Mouse (Mus musculus): ENCODE results near the gene Thoc5. TPM values are rescaled to one million over a fixed set of nuclear protein-coding genes. Genes with fewer than 3 reads are reported as not detected.

The Thoc5 gene
- polyA plus RNA-seq, 1 experiment from 2014 or later: 53.6 TPM

DNA sequence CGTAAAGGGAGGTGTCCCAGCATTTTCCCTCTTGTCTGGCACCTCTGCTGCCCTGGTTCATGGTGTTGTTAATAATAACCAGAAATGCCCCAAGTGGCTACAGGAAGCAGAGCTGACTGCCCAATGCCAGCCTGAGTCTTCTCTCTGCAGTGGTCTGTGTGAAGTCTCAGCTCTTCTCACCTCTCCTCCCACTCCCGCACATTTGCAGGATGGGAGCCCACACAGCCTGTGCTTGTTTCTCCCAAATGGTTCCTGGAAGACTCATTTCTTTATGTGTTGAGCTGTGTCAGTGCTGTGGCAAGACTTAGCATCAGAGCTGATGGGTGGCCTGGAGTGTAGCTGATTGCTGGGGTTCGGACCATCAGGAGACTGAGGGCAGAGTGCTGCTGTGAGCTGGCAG is 32.1 kb downstream of the Thoc5 start:
- Histone ChIP-seq H3K9ac (no peak overlapping the region), H3K4me3 (no peak overlapping the region), H3K4me2 (replicated peaks) (no peak overlapping the region), H3K27me3 (replicated peaks) (no peaks in the 10 kb centered on the region), H3K4me1 (peaks cover 6% of the 10 kb centered on the region), H3K9me3 (no peaks in the 10 kb centered on the region), H3K27ac (no peak overlapping the region), H3K36me3 (peaks cover 85% of the 10 kb centered on the region)
- no peak for ATAC-seq (ENCODE audit: low FRiP score, low read depth)
- 90% methylated on average over 3 of the region's 3 CpGs for WGBS

DNA sequence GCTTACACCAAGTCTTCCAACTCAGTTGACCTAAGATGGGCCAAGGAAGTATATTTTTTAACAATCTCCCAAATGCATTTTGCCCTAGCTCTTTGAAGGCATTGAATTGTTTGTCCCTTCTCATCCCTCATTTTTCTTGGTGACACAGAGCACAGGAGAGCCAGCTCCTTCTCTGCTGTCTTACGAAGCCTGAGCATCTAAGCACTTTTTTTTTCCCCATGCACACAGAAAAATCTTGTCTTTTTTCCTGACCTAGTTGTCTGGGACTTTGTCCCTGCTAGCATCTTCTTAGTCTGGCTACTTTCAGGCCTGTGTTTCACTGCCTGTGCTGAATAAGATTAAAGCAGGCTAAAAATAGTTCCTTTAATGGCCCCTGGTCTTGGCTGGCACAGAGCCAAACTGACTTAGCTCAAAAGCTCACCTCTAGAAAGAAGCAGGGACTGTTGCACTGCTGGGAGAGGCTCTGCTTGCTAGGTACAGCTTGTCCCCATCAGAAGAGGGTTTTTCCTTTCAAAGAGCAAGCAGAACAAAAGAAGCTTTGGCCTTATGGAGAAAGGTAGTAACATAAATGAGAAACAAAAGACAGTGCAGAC is 36.0 kb downstream of the Thoc5 start:
- Histone ChIP-seq H3K9me3 (no peaks in the 10 kb centered on the region), H3K27ac (no peak overlapping the region), H3K4me1 (peaks cover 6% of the 10 kb centered on the region), H3K9ac (0 out of 2 replicates have a peak overlapping the region, but pooled peaks have one; percentile 17), H3K4me2 (replicated peaks) (no peak overlapping the region), H3K36me3 (peaks cover 48% of the 10 kb centered on the region), H3K27me3 (replicated peaks) (no peaks in the 10 kb centered on the region), H3K4me3 (no peak overlapping the region)
- WGBS: 73% methylated on average over 1 of the region's 1 CpGs
- no peak for ATAC-seq (ENCODE audit: low FRiP score, low read depth)

DNA sequence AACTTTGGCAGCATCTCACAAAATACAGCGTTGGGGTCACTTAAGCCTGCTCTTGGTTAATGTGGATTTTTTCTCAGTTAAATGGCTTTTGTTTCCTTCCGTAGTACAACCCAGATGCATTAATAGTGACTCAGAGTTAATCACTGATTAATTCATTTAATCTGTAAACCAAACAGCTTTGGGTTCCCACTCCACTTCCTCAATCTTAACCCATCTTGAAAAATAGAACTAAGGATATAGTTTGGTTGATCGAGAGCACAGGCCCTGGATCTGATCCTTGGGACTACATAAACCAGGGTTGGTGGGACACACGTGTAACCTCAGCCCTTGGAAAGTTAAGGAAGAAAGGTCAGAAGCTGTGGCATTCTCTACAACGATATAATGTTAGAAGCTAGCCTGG is 41.1 kb downstream of the Thoc5 start:
- no peak overlapping the region for H3K27ac ChIP-seq
- WGBS: 89% methylated on average over 5 of the region's 5 CpGs
- no peak overlapping the region for H3K9ac ChIP-seq
- H3K4me1 ChIP-seq: peaks cover under 1% of the 10 kb centered on the region; the same call in 1 of the 2 replicates
- no peak for ATAC-seq (ENCODE audit: low FRiP score, low read depth)
- H3K4me3 ChIP-seq: no peak overlapping the region
- H3K9me3 ChIP-seq: no peaks in the 10 kb centered on the region
- H3K4me2 ChIP-seq (replicated peaks): no peak overlapping the region
- no peaks in the 10 kb centered on the region for H3K27me3 ChIP-seq (replicated peaks)
- peaks cover 7% of the 10 kb centered on the region for H3K36me3 ChIP-seq

- H3K9me3 ChIP-seq: no peaks in the 10 kb centered on the region
- peak overlapping the region; percentile 69; the same call in 1 of the 2 replicates for H3K9ac ChIP-seq
- H3K4me2 ChIP-seq (replicated peaks): peak overlapping the region; percentile 85
- 0 out of 2 replicates have a peak, but pooled peaks have one; percentile 18 for ATAC-seq (ENCODE audit: low FRiP score, low read depth)
- no peaks in the 10 kb centered on the region for H3K36me3 ChIP-seq
- H3K4me1 ChIP-seq: peaks cover 25% of the 10 kb centered on the region
- peaks cover 69% of the 10 kb centered on the region for H3K27me3 ChIP-seq (replicated peaks)
- 41% methylated on average over 13 of the region's 13 CpGs for WGBS
- no peak overlapping the region for H3K27ac ChIP-seq
- peak overlapping the region; percentile 57; the same call in 1 of the 2 replicates for H3K4me3 ChIP-seq
Observed at GRCm38 (mm10) chr11:4946530-4946929, 51.4 kb downstream of the Thoc5 start.

- no peaks in the 10 kb centered on the region for H3K36me3 ChIP-seq
- peak overlapping the region; percentile 85 for H3K4me2 ChIP-seq (replicated peaks)
- H3K27me3 ChIP-seq (replicated peaks): peaks cover 76% of the 10 kb centered on the region
- peaks cover 25% of the 10 kb centered on the region for H3K4me1 ChIP-seq
- peak overlapping the region; percentile 69 for H3K27ac ChIP-seq
- WGBS: under 1% methylated on average over 119 of the region's 120 CpGs
- H3K4me3 ChIP-seq: peak overlapping the region; percentile 57
- no peaks in the 10 kb centered on the region for H3K9me3 ChIP-seq
- ATAC-seq (ENCODE audit: low FRiP score, low read depth): peak; percentile 84
- peak overlapping the region; percentile 69 for H3K9ac ChIP-seq
Observed at GRCm38 (mm10) chr11:4946947-4947812, 52.1 kb downstream of the Thoc5 start.

DNA sequence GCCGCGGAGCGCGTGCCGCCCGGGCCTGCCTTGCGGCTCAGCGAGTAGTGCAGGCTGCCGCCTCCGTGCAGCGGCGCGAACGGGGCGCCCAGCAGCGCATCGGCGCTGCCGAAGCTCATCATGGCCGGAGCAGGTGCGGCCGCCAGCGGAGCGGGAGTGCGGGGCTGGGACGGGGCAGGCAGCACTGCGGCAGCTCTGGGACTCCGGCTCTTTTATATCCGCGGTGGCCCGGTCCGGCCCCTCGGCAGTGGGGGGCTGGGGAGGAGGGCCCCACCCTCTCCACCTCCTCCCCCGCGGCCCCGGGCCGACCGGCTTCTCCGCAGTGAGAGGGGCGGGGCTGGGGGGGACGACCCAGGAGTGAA is 52.7 kb downstream of the Thoc5 start, which contains the start of gene Nefh:
Gene Nefh (minus strand): TSS at position 252 of the 362 bp plus-strand sequence.
- ATAC-seq (ENCODE audit: low FRiP score, low read depth): peak; percentile 57
- no peaks in the 10 kb centered on the region for H3K36me3 ChIP-seq
- peak within 1 kb of the TSS; percentile 69 for H3K9ac ChIP-seq
- H3K27ac ChIP-seq: peak within 1 kb of the TSS; percentile 69
- H3K27me3 ChIP-seq (replicated peaks): peaks cover 82% of the 10 kb centered on the region
- peak within 1 kb of the TSS; percentile 85 for H3K4me2 ChIP-seq (replicated peaks)
- peak within 1 kb of the TSS; percentile 57 for H3K4me3 ChIP-seq
- WGBS: under 1% methylated on average over 41 of the region's 41 CpGs
- H3K9me3 ChIP-seq: no peaks in the 10 kb centered on the region
- peaks cover 25% of the 10 kb centered on the region for H3K4me1 ChIP-seq

- WGBS: 32% methylated on average over 8 of the region's 8 CpGs
- Histone ChIP-seq H3K27me3 (replicated peaks) (peaks cover 92% of the 10 kb centered on the region), H3K4me1 (peaks cover 30% of the 10 kb centered on the region), H3K9me3 (no peaks in the 10 kb centered on the region), H3K4me2 (replicated peaks) (peak overlapping the region; percentile 85), H3K9ac (no peak overlapping the region), H3K27ac (no peak overlapping the region), H3K36me3 (no peaks in the 10 kb centered on the region), H3K4me3 (peak overlapping the region; percentile 57; the same call in 1 of the 2 replicates)
- ATAC-seq (ENCODE audit: low FRiP score, low read depth): no peak
Observed at GRCm38 (mm10) chr11:4948792-4949191, 53.7 kb downstream of the Thoc5 start.

- Histone ChIP-seq H3K4me3 (peak overlapping the region; percentile 5; the same call in 1 of the 2 replicates), H3K4me1 (peaks cover 33% of the 10 kb centered on the region)
- ATAC-seq (ENCODE audit: low FRiP score, low read depth): no peak
Observed at GRCm38 (mm10) chr11:4949256-4950044, 54.3 kb downstream of the Thoc5 start.

DNA sequence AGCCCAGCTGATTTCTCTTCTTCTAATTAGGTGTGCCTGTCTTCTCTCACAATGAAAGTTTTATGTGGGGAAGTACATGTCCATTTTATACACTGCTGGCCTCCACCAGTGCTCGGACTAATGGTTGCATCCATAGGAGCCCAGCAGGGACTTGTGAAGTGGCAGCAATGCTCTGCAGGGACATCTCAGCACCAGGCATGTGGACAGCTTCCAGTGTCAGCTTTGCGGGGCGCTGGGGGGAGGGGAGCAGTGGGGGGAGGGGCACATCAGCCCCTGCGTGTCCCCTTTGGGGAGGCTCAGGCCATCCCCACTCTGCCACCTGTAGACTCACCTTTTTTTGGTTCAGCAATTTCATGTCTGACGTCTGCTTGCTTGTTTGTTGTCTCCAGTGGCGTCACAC is 58.3 kb downstream of the Thoc5 start:
- Histone ChIP-seq H3K4me3 (no peak overlapping the region), H3K36me3 (no peaks in the 10 kb centered on the region), H3K9me3 (no peaks in the 10 kb centered on the region), H3K27ac (no peak overlapping the region), H3K4me1 (peaks cover 17% of the 10 kb centered on the region), H3K9ac (no peak overlapping the region), H3K4me2 (replicated peaks) (peak overlapping the region; percentile 18; the same call in 1 of the 2 replicates), H3K27me3 (replicated peaks) (peaks cover 58% of the 10 kb centered on the region)
- no peak for ATAC-seq (ENCODE audit: low FRiP score, low read depth)
- WGBS: 5% methylated on average over 6 of the region's 6 CpGs

More at GRCm38 (mm10) chr11:4949256-4950044, 54.3 kb downstream of the Thoc5 start:
- Histone ChIP-seq H3K27me3 (replicated peaks) (peaks cover 98% of the 10 kb centered on the region), H3K36me3 (no peaks in the 10 kb centered on the region), H3K27ac (no peak overlapping the region), H3K9me3 (no peaks in the 10 kb centered on the region), H3K4me2 (replicated peaks) (peak overlapping the region; percentile 85), H3K9ac (no peak overlapping the region)
- WGBS: 6% methylated on average over 23 of the region's 23 CpGs

DNA sequence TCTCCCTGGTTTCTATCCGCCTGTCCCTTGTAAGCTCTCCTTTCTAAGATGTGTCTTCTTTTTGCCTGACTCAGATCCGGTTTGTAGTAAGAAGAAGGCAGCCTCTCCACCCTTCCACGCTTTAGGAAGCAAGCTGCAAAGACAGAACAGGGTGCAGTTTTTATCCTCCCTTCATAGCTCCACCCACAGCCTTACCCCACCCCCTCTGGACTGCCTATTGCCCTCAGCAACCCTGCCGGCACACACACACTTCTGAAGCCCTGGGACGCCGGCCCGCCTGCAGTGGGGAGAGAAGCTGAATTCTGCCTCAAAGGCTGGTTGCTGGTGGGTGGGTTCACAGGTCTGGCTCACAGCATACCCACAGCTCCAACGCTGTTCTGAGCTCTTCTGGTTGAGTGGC is 58.8 kb downstream of the Thoc5 start:
- H3K27ac ChIP-seq: no peak overlapping the region
- WGBS: under 1% methylated on average over 8 of the region's 8 CpGs
- H3K27me3 ChIP-seq (replicated peaks): peaks cover 53% of the 10 kb centered on the region
- no peak overlapping the region for H3K4me3 ChIP-seq
- peaks cover 13% of the 10 kb centered on the region for H3K4me1 ChIP-seq
- no peaks in the 10 kb centered on the region for H3K9me3 ChIP-seq
- H3K4me2 ChIP-seq (replicated peaks): peak overlapping the region; percentile 18; the same call in 1 of the 2 replicates
- no peak for ATAC-seq (ENCODE audit: low FRiP score, low read depth)
- H3K9ac ChIP-seq: no peak overlapping the region
- H3K36me3 ChIP-seq: no peaks in the 10 kb centered on the region

- no peaks in the 10 kb centered on the region for H3K36me3 ChIP-seq
- no peaks in the 10 kb centered on the region for H3K27me3 ChIP-seq (replicated peaks)
- peaks cover 5% of the 10 kb centered on the region; the same call in 1 of the 2 replicates for H3K4me1 ChIP-seq
- H3K9me3 ChIP-seq: no peaks in the 10 kb centered on the region
- WGBS: 34% methylated on average over 6 of the region's 6 CpGs
- no peak for ATAC-seq (ENCODE audit: low FRiP score, low read depth)
- H3K27ac ChIP-seq: no peak overlapping the region
- no peak overlapping the region for H3K9ac ChIP-seq
- no peak overlapping the region for H3K4me3 ChIP-seq
- H3K4me2 ChIP-seq (replicated peaks): no peak overlapping the region
Observed at GRCm38 (mm10) chr11:4963099-4963808, 68.1 kb downstream of the Thoc5 start.

Data from neural tube, embryonic 12.5 days (tissue).